Mouse (Mus musculus) embryo, embryonic 9.5 days (tissue): ENCODE results near the gene Duoxa1.
A peak's percentile ranks its signal among the peaks of the same experiment; 100 is the strongest.
"Not testable (repeated sequence)": the region's sequence is repeated elsewhere in the genome, so short reads cannot be mapped to it uniquely, and the experiment has no call there.

Experiments
- DNase-seq: peaks from one replicate; pipeline ENCODE4 v3.0.0-alpha.2; 2017; ENCODE audit errors: extremely low spot score

Gene Duoxa1

DNA sequence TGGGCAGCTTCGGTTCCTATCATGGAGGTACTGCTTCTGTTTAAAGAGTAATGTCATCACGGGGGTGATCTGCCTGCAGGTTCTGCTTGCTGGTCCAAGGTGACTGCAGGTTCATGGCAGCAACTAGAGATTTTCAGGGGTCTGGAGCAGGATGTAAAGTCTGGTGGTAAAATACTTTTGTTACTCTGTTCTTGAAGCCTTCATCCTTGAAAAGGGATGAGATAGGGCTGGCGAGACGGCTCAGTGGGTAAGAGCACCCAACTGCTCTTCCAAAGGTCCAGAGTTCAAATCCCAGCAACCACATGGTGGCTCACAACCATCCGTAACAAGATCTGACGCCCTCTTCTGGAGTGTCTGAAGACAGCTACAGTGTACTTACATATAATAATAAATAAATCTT is 16.8 kb upstream of the Duoxa1 start:
- not testable (repeated sequence) for DNase-seq

GRCm38 (mm10) chr2:122327986-122328385 is 14.5 kb upstream of the Duoxa1 start:
- DNase-seq, result no peak

GRCm38 (mm10) chr2:122325361-122325760 is 11.8 kb upstream of the Duoxa1 start:
- no peak for DNase-seq

DNA sequence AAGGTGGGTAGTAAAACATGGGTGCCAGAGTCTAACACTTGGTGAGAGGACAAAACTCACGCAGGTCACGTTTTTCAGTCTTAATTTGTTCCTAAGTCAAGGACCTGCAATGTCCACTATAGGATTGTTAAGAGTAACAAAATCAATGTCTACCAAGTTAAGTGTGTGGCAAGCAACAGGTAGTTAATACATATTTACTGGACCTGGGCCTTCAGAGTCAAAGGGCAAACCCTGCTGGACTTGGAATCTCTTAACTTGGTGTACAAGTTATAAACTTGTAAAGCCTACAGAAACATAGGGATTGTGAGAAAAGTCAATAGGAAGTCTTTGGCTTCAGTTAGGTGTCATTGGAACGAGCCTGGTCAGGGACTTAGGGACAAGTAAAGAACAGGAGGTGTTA is 11.1 kb upstream of the Duoxa1 start:
- DNase-seq, result no peak

- DNase-seq, result no peak
Observed at GRCm38 (mm10) chr2:122323960-122324359, 10.4 kb upstream of the Duoxa1 start.

- no peak for DNase-seq
Observed at GRCm38 (mm10) chr2:122317384-122317783, 3.9 kb upstream of the Duoxa1 start.

DNA sequence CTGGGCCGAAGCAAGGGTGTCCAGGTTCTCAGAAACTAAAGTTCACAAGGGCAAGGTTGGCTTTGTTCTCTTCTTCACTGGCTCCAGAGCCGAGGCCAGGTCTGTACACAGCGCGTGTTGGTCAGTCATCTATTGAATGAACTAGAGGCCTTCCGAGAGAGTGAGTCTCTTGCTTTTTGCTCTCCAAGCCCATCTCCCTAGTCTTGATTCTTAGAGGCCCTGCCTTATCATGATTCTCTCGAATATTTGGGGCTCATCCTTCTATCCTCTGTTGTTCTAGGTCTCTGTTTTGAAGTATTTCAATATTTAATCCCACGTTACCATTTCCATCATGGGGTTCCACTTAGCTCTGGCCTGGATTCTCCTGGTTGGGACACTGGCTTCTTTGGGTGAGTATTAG is 1.8 kb upstream of the Duoxa1 start, which contains the start of gene Duox1:
Gene Duox1 (plus strand): TSS at position 301 of the 400 bp plus-strand sequence.
- DNase-seq, result no peak

DNA sequence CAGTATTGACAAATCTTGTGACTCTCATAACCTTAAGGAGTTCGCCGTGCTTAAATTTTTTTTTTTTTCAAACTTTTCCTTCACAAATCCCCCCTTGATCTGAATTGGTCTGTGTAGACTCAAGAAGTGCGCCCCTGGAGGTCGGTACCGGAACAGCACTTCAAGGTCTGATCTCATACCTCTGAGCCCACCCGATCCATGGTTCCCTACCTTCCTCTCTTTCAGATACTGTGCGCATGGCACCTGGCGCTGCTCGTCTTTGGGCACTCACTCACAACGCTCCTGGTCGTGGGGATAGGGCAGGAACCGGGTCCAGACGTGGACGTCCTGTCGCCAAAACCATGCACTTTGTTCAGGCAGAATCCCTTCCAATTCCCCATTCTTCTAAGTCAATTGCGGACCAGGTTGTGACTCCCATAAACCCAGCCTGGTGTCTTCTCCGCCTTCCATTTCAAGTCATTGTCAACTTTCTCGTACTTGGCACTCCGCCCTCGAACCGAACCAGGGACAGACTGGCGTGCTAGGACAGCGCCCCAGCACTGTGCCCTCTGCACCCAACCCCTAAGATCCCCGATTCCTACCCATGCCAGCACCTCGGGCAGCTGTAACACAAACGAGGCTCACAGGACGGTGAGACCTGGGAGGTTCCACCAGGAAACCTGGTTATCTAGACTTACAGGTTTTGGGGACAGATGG is 660 bp downstream of the Duoxa1 start:
- DNase-seq, result peak; percentile 72

DNA sequence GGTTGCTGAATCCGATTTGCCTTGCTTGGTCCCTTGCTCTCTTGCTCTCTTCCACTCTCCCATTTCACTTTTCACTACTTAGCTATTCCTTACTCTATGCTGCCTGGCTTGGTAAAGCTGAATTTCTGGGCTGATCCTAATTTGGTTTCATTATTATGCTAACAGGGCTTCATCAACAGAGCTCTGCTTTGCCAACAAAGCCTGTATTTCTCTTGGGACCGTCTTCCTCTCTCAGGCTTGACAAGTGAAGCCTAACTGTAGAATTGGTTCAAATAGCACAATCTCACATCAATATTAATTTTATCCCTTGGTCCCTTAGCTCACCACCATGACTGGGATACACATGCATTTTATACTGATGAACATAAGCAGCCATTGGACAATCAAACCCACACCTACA is 2.0 kb downstream of the Duoxa1 start:
- DNase-seq, result no peak

DNA sequence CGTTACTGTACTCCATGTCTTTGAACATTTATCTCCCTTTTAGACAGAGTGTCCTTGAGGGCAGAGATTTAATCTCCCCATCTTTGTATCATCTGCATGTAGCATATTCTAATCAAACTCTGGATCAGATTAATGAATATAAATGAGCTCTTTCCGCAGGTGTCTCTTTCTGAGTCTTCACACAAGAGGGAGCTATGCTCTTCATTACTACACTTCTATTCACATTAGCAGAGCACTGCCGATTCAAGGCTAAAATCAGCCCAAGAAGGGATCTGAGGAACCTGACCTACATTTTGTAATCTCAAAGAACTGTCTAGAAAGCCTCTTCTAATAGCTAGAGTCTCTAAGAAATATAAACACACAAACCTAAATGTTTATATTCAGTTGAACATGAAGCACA is 3.9 kb downstream of the Duoxa1 start:
- DNase-seq, result no peak

GRCm38 (mm10) chr2:122306184-122306583 is 7.3 kb downstream of the Duoxa1 start:
- no peak for DNase-seq

DNA sequence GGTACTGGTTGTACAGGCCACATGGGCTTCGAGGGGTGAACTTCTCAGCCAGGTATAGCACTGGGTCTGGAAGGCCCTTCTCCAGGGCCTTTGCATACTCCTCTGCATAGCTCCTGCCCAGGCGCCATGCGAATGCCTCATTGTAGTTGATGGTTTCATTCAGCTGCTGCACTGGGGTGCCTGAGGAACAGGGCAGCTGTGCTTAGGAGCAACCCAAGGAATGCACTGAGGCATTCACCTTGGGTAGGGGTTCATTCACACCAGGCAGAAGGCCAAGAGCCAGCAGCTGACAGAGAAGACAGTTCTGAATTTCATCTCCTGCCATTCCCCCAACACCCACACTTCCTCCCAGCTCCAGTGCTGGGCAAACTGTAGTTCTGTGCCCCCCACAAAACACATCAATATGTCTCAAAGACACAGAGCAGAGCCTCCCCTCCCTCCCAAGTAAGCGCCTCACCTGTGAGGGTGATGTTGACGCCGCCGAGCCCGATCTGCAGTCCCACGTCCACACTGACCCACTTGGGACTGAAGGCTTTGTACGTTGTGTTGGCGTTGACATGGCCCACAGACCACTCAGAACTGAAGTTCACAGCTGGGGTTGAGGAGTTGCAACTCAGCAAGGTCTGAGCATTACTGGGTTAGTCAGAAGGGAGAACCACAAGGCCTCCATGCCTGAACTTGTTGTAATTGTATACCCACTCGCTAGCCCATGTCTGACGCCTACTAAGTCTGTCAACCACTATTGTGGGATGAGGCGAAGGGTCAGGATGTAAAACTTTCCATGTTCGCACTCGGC is 8.2 kb downstream of the Duoxa1 start:
- DNase-seq, result no peak

DNA sequence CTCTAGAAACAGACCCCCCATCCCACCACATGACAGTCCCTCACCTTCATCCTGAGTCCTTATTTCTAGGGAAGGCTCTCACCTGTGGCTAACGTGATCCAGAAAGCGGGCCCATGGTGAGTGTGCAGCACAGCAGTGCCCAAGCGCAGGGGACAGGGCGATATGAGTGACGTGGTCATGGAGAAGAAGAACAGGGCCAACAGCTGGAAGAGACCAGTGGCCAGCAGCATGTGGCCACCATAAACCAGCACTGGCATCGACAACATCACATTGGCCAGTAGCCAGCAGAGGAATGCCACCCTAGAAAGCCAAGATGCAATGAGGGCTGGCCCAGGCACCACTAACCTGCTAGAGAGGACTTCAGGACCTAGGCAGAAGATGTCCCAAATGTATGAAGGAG is 9.0 kb downstream of the Duoxa1 start:
- DNase-seq, result no peak

- peak; percentile 67 for DNase-seq
Observed at GRCm38 (mm10) chr2:122302574-122303241, 10.8 kb downstream of the Duoxa1 start.

- peak; percentile 2 for DNase-seq
Observed at GRCm38 (mm10) chr2:122301921-122302573, 11.5 kb downstream of the Duoxa1 start.

GRCm38 (mm10) chr2:122301081-122301920 is 12.2 kb downstream of the Duoxa1 start:
- DNase-seq, result peak; percentile 37

- DNase-seq, result no peak
Observed at GRCm38 (mm10) chr2:122300656-122301020, 12.9 kb downstream of the Duoxa1 start.

GRCm38 (mm10) chr2:122299911-122300655 is 13.4 kb downstream of the Duoxa1 start:
- peak; percentile 11 for DNase-seq

- DNase-seq, result peak; percentile 45
Observed at GRCm38 (mm10) chr2:122298596-122299490, 14.7 kb downstream of the Duoxa1 start, which contains the start of gene Duoxa2. Gene Duoxa2, plus strand, starts transcription at chr2:122298900.
